Mouse (Mus musculus): ENCODE data around the gene Sv2b. TPM values are rescaled to one million over a fixed set of nuclear protein-coding genes. Genes with fewer than 3 reads are reported as not detected.
"Not testable (repeated sequence)": the region's sequence is repeated elsewhere in the genome, so short reads cannot be mapped to it uniquely, and the experiment has no call there.

The Sv2b gene
- polyA plus RNA-seq, 1 experiment = 0.29 TPM

DNA sequence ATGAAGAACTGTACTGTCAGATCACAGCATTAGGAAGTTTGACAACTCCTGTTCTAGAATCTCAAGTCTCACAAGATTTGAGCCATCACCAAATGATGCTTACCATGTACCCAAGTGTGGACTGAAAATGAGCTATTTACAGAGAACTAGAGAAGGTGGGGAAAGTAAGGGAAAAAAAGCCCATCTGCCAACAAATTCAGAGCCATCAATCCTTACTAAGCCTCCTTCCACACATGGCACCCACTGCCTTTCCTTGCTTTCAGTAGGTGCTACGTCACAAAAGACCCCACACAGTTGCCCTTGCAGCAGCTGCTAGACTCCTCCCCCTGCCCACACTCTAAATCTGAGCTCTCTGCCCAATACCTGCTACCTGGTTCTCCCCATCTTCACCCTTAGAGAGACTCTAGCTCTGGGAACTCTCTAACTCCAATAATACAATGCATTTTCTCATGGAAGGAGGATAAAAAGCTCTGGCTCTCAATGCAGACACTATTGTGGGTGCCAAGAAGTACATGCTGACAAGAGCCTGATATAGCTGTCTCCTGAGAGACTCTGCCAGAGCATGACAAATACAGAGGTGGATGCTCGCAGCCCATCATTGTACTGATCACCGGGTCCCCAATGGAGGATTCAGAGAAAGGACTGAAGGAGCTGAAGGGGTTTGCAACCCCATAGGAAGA is 101.0 kb downstream of the Sv2b start:
- no peak for TF ChIP-seq TCF12 (IDR thresholded peaks at IDR 0.05; ENCODE audit: insufficient read depth, poor library complexity, severe bottlenecking)
- TF ChIP-seq USF1 (IDR thresholded peaks at IDR 0.05; ENCODE audit: low read depth) = no peak
- TF ChIP-seq MAX (IDR thresholded peaks at IDR 0.05; ENCODE audit: low read depth) = no peak
- no peak for TF ChIP-seq MYOD1 (IDR thresholded peaks at IDR 0.05; ENCODE audit: control insufficient read depth in 1 of 3, insufficient read length in 2 of 3, low read depth in 2 of 3)
- no peak overlapping the region for H3K4me3 ChIP-seq

DNA sequence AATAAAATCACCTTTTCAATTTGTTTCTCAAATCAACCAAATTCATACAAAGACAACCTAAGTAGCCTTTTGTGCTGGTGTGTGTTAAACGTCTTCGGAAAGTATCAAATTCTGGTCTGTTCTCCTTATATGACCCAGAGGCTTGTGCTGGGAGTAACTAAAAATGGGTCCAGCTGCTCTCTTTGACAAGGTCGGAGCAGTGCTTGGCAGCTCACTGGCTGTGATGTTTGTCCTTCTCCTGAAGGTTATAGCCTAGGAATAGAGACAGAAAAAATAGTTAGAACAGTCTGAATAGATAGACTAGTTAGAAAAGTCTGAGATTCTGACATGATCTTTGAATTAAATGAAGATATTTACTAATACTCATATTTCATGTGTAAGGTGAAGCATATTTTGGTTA is 102.4 kb downstream of the Sv2b start:
- Histone ChIP-seq H3K36me3 (ENCODE audit: control insufficient read depth, insufficient read depth) (no peaks in the 10 kb centered on the region), H3K79me2 (ENCODE audit: control insufficient read depth, insufficient read depth) (no peaks in the 10 kb centered on the region), H3K4me3 (no peak overlapping the region), H3K4me2 (ENCODE audit: low read depth) (no peak overlapping the region), H3ac (ENCODE audit: control insufficient read depth, insufficient read length) (no peak overlapping the region), H3K27me3 (ENCODE audit: control insufficient read depth, insufficient read depth, insufficient read length) (no peaks in the 10 kb centered on the region)
- TF ChIP-seq REST (IDR thresholded peaks at IDR 0.05; ENCODE audit: insufficient read depth, insufficient read length) (no peak), E2F4 (IDR thresholded peaks at IDR 0.05; ENCODE audit: insufficient read depth) (no peak), POLR2A (IDR thresholded peaks at IDR 0.05; ENCODE audit: insufficient read length, low read depth) (no peak), TCF12 (IDR thresholded peaks at IDR 0.05; ENCODE audit: insufficient read depth, poor library complexity, severe bottlenecking) (no peak), MAX (IDR thresholded peaks at IDR 0.05; ENCODE audit: low read depth) (no peak), MYOD1 (IDR thresholded peaks at IDR 0.05; ENCODE audit: control insufficient read depth in 1 of 3, insufficient read length in 2 of 3, low read depth in 2 of 3) (no peak), USF1 (IDR thresholded peaks at IDR 0.05; ENCODE audit: low read depth) (no peak), CEBPB (IDR thresholded peaks at IDR 0.05; ENCODE audit: insufficient read depth, poor library complexity, severe bottlenecking) (no peak), TCF3 (IDR thresholded peaks at IDR 0.05; ENCODE audit: insufficient read length, low read depth) (no peak), MYOG (IDR thresholded peaks at IDR 0.05; ENCODE audit: control insufficient read depth in 1 of 3, insufficient read depth in 1 of 3, insufficient read length in 2 of 3, low read depth in 2 of 3) (no peak), POLR2AphosphoS2 (IDR thresholded peaks at IDR 0.05; ENCODE audit: insufficient read length, low read depth) (no peak), SRF (IDR thresholded peaks at IDR 0.05; ENCODE audit: control insufficient read depth, insufficient read length, low read depth) (no peak)

More for the DNA sequence above, 101.0 kb downstream of the Sv2b start:
- H3K36me3 ChIP-seq (ENCODE audit: control insufficient read depth, insufficient read depth) = no peaks in the 10 kb centered on the region
- H3K4me2 ChIP-seq (ENCODE audit: low read depth) = no peak overlapping the region
- no peak overlapping the region for H3ac ChIP-seq (ENCODE audit: control insufficient read depth, insufficient read length)
- no peaks in the 10 kb centered on the region for H3K79me2 ChIP-seq (ENCODE audit: control insufficient read depth, insufficient read depth)
- H3K27me3 ChIP-seq (ENCODE audit: control insufficient read depth, insufficient read depth, insufficient read length) = no peaks in the 10 kb centered on the region

DNA sequence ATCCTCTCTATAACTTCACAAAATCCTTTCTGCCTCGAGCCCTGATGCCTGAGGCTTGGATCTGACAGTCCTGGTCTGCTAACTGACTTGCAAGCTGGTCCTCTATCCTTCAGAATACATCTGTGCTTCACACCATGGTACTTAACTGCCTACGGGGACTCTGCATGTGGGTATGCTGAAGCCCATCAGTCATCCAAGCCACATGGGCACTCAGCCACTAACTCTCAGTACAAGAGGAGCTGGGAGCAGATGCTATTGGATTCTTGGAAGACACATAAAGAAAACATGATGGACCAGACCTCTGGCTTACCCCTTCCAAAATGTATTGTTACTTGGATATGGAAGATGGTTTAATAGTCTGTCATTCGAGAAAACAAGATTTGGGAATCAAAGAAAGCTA is 103.7 kb downstream of the Sv2b start:
- Histone ChIP-seq H3K27me3 (ENCODE audit: control insufficient read depth, insufficient read depth, insufficient read length) (no peaks in the 10 kb centered on the region), H3K4me3 (no peak overlapping the region), H3K4me2 (ENCODE audit: low read depth) (no peak overlapping the region), H3ac (ENCODE audit: control insufficient read depth, insufficient read length) (no peak overlapping the region), H3K36me3 (ENCODE audit: control insufficient read depth, insufficient read depth) (no peaks in the 10 kb centered on the region), H3K79me2 (ENCODE audit: control insufficient read depth, insufficient read depth) (no peaks in the 10 kb centered on the region)
- TF ChIP-seq CEBPB (IDR thresholded peaks at IDR 0.05; ENCODE audit: insufficient read depth, poor library complexity, severe bottlenecking) = no peak
- TF ChIP-seq TCF12 (IDR thresholded peaks at IDR 0.05; ENCODE audit: insufficient read depth, poor library complexity, severe bottlenecking) = no peak
- no peak for TF ChIP-seq SRF (IDR thresholded peaks at IDR 0.05; ENCODE audit: control insufficient read depth, insufficient read length, low read depth)

DNA sequence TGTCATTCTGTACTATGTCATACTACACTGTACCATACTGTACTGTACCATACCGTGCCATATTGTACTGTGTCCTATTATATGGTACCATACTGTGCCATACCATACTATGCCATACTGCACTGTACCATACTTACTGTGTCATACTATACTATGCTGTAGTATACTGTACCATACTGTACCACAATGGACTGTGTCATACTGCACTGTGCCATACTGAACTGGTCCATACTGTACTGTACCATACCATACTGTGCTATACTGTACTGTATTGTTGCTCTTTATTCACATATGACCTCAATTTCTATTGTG is 114.2 kb downstream of the Sv2b start:
- H3K79me2 ChIP-seq (ENCODE audit: control insufficient read depth, insufficient read depth); H3K27me3 ChIP-seq (ENCODE audit: control insufficient read depth, insufficient read depth, insufficient read length); H3K36me3 ChIP-seq (ENCODE audit: control insufficient read depth, insufficient read depth); H3K4me3 ChIP-seq; H3ac ChIP-seq (ENCODE audit: control insufficient read depth, insufficient read length); H3K4me2 ChIP-seq (ENCODE audit: low read depth): not testable (repeated sequence)

DNA sequence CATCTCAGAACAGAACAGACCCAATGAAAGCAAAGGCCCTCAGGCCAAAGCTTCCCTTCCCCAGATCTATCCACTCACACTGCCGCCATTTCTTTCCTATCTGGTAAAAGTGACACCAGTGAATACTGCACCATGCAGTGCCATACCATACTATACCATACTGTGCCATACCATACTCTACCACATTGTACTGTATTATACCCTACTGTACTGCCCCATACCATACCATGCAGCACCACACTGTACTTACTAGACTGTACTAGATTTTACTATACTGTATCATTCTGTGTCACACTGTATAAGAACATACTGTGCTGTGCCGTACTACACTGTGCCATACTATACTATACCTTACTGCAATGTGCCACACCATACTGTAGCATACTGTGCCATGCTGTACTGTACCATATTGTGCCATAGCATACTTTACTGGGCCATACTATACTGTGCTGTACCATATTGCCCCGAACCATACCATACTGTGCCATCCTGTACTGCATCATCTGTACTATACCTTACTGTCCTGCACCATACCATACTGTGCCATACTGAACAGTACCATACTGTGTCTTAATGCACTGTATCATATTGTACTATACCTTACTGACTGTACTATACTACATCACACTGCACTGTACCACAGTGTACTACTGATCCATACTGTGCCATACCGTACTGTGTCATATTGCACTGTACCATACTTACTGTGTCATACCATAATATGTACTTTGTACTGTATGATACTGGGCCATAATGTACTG is 114.7 kb downstream of the Sv2b start:
- Histone ChIP-seq H3ac (ENCODE audit: control insufficient read depth, insufficient read length) (no peak overlapping the region), H3K4me2 (ENCODE audit: low read depth) (no peak overlapping the region), H3K79me2 (ENCODE audit: control insufficient read depth, insufficient read depth) (no peaks in the 10 kb centered on the region), H3K36me3 (ENCODE audit: control insufficient read depth, insufficient read depth) (no peaks in the 10 kb centered on the region), H3K27me3 (ENCODE audit: control insufficient read depth, insufficient read depth, insufficient read length) (no peaks in the 10 kb centered on the region), H3K4me3 (no peak overlapping the region)
- TF ChIP-seq TCF12 (IDR thresholded peaks at IDR 0.05; ENCODE audit: insufficient read depth, poor library complexity, severe bottlenecking) = no peak
- TF ChIP-seq E2F4 (IDR thresholded peaks at IDR 0.05; ENCODE audit: insufficient read depth) = no peak
- TF ChIP-seq TCF3 (IDR thresholded peaks at IDR 0.05; ENCODE audit: insufficient read length, low read depth) = no peak
- no peak for TF ChIP-seq USF1 (IDR thresholded peaks at IDR 0.05; ENCODE audit: low read depth)
- no peak for TF ChIP-seq SRF (IDR thresholded peaks at IDR 0.05; ENCODE audit: control insufficient read depth, insufficient read length, low read depth)
